Mouse (Mus musculus): ENCODE data around the gene Gm5089.

DNA sequence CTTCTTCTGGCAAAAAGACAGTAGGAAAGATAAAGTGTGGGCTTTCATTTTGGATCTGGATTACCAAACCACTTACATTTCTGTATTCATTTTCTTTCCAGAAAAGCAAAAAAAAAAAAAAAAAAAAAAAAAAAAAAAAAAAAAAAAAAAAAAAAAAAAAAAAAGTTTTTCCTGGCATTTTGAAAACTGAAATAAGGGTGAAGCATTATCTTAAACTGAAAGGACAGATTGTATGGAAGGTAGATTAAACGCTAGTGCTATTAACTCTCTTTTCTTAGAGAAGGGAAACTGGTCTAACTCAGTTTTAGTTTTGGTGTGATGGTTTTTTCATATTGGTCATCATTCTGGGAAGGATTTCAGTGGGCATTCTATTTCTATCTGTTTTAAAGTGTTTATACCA, 41.1 kb upstream of the Gm5089 start:
- TF ChIP-seq EP300 (IDR thresholded peaks at IDR 0.05) (no peak), CTCF (IDR thresholded peaks at IDR 0.05) (no peak)

All from lung, postnatal 0 days (tissue).